Mouse (Mus musculus) kidney, postnatal 25 days (tissue): ENCODE results near the gene Lrrc52.
A peak's percentile ranks its signal among the peaks of the same experiment; 100 is the strongest.

Experiments used
- DNase-seq, 2 experiments: peaks; one replicate each; pipeline ENCODE4 v3.0.0; 2021; ENCODE audit warnings: mixed read lengths in 2 of 2

Lrrc52 gene

DNA sequence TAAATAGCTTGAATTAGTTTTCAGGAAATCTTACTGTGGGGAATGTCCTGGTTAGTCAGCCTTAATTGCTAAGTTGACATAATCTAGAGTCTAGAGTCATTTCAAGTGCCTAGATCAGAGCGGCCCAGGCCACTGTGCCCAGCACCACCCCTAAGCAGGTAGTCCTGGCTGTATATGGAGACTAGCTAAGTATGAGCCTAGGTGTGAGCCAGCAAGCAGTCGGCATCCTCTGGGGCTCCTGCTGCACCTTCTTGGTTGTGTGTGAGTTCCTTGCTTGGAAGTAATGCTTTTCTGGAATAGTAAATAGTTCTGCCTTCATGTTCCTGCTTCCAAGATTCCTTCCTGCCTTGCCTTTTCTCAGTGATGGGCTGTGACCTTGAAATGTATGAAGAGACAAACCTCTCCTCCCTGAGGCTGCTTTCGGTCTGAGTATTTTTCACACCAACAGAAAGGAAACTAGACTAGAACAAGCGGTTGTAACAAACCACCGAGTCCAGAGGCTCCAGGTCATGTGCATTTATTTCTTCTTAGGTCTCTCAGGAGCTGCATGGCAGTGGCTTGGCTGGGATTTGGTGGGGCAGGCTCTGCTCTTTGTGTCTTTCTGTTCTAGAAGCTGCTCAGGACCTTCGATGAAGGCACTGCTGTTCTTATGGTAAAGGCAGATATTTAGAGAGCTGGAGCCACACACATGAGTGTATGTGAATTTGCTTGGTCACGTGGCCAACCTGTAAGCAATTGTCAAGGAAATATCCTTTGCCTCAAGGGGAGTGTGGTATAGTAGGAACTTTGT lies 30.2 kb downstream of the Lrrc52 start:
- DNase-seq = no peak

DNA sequence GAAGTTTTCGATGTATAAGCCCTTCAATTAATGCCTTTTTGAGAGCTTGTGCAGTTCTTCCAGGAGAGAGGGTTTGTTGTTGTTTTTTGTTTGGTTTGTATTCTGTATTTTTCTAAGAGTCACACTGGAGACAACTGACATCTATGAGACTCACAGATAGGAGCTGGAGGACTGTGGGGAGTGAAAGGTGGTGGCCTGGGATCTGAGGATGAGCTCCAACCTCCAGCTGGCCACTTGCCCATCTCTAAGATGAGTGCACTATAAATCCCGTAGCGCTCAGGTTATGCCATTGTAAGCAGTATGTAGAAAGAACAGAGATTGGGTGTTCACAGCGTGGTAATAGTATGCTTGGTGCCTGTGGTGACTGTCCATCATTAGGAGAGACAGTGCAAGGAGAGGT lies 31.6 kb downstream of the Lrrc52 start:
- no peak for DNase-seq

DNA sequence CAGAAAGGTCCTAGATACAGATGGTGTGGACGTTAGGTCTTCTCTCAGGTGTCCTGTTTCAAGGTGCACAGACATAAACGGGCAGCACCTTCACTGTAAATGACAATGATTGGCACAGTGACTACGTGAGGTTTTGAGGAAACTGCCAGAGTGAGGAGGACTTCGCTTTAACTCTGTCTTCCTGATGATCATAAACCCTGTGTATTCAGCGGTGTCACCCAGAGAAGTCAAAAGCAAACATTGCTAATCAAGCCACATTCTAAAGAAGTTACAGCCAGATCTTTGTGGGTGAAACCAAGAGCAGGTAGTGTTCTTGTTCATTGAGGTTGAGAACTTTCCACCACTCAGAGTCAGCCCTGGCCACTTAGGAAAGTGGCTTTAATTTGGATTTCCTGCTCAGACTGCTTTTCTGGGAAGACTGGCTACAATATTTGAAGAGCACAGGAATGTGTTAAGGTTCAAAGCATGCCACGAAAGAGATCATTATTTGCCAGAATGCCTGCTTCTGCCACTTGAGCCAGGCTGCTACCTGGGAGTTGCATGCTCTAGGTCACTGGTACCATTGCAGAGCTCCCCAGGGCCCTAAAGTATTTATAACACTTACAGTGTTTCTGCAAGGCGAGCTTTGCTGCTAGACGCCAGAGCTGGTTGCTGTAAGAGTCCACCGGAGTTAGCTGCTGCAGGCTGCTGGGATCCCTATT lies 35.5 kb downstream of the Lrrc52 start:
- no peak for DNase-seq

DNA sequence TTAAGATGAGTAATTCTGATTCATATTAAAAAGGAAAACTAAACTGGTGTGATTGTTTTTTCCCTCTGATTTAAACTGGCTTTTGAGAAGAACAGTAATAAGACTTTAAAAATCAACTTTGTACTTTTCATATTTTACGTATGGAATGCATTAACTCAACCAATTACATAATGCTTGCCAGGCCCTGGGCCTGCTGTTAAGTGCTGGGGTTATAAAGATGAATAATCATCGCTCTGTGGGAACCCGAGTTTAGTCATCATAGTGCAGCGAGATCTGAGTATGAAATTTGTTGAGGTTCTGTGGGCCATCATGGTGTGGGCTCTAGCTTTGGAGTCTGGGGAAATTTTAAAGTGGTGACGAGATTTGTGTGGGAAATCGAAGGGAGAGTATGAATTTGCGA lies 39.9 kb downstream of the Lrrc52 start:
- DNase-seq = no peak

DNA sequence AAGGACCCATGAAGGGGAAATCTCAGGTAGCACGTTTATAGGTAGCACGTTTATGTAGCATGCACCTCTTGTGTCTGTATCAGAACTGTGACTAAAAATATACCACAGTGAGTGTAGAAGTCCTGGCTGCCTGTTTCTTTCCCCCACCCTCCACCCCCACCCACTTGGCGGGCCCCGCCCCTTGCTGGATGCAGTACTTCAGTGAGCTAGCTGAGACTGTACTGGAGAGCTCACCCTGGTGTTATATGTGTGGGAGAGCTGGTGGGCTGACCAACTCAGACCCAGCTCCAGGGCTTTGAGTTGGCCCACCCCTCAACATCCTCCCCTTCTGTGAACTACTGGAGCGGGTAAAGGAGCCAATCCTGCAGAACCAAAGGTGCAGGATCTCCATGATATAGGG lies 41.0 kb downstream of the Lrrc52 start:
- DNase-seq = no peak

DNA sequence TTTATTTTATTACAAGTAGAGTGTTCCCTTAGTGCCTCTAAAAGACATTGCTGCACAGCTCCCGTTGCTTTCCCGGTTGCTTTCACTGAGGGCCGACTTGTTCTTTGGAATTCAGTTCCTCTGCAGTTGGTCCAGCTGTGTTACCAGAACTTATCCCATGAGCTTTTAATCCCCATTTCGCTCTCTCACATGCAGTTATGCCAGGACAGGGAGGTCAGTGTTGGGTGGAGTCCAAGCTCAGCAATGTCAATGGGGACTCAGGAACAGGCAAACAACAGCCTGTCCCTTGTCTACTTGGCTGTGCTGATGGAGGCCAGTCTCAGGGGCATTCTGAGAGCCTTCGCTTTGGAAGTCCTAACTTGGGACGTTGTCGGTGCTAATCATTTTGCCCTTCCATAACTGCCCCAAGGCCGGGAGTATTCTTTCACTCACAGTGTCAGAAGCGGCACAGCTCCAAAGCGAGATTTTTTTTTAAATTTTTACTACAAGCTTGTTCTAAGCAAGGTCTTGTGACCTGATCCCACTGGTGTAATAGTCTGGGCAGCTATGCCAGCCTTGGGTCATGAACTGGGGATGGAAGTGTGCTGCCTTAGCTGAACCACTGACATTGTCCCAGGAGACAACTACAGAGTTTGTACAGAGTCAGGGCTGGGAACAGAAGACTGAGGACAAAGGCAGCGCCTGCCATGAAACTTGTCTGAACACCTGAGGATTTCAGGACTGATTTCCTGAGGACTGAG lies 43.9 kb downstream of the Lrrc52 start:
- peak; percentile 9 to 59 for DNase-seq

DNA sequence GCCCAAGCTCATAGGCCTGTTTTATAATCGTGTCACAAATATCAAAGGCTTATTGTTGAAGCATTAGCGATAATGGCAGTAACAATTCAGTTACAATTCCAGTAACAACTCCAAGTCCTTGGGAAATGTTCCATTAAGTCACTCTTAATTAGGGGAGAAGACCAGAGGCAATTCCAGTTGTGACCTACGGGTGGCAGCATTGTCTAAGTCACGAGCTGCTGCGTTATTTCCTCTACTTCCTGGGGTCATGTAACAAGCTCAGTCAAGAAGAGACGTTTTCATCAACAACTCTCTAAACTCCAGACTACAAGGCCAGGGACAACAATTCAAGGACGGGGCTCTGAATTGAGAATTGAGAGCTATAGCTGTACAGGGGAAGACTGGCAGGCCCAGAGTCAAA lies 51.7 kb downstream of the Lrrc52 start:
- peak; percentile 68 to 84 for DNase-seq

DNA sequence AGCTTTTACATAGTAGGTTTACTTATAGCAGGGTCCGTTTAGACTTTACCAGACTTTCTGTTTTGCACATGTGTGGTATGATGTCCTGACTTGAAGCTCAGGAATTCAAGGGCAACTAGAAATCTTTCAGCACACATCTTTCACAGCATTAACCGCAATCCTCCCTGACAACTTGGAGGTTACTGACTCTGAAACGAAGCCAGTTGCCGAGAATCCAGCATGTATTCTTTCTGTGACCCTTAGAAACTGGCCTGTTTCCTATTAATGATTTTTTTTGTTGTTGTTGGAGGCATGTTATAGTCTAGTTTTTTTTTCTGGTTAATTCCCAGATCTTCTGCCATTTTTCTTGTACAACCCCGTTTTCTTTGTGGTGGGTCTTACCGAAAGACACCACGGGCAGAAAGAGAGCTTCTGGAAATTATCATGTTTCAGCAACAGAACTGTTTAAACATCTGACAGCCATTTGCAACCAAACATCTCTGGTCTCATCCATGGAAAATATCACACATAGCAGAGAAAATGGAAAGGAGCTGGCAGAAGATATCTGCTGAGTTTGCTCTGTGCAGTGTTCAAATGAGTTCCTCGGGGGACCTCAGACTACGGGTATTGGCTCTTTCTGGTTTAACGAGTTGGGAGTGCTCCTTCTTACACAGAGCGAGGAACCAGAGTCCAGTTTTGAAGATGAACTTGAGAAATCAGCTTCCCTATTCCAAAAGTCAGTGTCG lies 54.4 kb downstream of the Lrrc52 start:
- no peak for DNase-seq

DNA sequence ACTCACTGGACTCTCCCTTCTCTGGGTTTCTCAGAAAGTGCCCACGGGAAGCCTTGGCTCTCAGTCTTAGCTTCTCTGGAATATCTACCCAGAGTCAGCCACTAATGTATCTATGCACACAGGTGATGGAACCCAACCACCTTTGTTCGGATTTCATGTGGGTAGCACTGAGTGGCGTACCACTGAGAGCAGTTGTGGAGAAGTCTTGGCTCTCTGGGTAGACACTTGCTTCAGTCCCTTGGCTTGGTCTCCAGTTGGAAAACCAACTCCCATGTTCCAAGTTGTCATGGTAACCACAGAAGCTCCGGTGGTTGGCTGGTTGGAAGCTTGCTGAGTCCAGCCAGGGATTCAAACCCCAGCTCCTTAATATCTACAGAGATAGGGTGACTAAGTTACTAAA lies 57.0 kb downstream of the Lrrc52 start:
- DNase-seq = no peak

DNA sequence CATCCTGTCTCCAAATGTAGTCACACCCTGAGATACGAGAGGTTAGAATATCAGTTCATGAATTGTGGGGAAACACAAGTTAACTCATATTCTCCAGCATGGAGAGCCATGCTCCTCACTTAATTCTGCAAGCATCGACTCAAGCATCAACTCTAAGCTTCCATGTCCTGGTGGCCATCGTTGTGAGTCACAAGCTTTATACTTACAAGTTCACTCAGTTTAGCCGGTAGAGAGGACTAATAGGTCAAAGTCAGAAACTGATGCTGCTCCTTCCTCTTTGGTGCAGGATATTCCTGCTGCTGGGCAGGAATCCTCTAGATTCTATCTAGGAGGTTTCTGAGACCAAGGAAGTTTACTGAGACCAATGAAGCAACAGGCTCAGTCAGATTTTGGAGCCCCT lies 61.3 kb downstream of the Lrrc52 start:
- no peak for DNase-seq
